Mouse (Mus musculus) urinary bladder, adult 18-20 months (tissue): Measurements from ENCODE around the gene Ass1.
A peak's percentile ranks its signal among the peaks of the same experiment; 100 is the strongest.

Source experiments
- DNase-seq, 2 experiments: peaks; one replicate each; pipeline ENCODE4 v3.0.0; 2022; ENCODE audit warnings: low spot score in 2 of 2, mixed read lengths in 2 of 2

Gene Ass1

GRCm38 (mm10) chr2:31484187-31484586 lies 14.2 kb downstream of the Ass1 start:
- no peak for DNase-seq

DNA sequence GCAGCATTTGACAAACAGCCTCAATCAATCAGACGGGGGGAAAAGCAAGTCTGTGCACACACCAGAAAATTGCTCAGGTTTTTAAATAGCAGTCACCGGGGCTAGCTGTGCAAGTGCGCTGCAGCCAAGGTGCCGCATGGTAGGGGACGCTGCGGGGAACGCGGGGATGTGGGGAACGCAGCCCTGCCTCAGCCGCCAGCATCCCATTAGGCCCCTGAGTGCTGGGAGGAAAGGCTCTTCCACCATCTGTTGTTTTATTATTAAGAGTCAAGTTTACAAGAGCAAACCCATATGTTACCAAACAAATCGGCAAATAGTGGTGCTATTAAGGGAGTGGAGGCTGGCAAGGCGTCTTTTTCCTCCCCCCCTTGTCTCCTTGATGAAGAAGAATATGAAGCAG lies 19.2 kb downstream of the Ass1 start:
- no peak for DNase-seq

DNA sequence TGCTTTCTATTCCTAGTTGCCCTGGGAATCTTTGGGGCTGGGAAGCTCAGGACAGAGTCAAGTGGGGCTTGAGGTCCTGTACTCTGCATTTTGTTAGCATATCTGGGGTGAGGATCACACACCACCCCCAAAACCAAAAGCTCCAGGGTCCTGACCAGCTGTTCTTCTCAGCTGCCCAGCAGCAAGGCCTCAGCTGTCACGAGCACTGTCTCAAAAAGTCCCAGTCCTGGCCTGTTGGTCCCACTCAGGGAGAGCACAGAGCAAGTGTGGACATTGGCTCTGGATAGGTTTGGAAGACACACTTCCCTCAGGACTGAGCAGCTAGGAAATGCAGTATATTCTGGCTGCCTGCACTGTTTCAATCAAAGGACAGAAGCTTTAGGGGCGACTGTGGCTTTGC lies 20.5 kb downstream of the Ass1 start:
- no peak for DNase-seq

- no peak for DNase-seq
Observed at GRCm38 (mm10) chr2:31492308-31492707, 22.3 kb downstream of the Ass1 start.

DNA sequence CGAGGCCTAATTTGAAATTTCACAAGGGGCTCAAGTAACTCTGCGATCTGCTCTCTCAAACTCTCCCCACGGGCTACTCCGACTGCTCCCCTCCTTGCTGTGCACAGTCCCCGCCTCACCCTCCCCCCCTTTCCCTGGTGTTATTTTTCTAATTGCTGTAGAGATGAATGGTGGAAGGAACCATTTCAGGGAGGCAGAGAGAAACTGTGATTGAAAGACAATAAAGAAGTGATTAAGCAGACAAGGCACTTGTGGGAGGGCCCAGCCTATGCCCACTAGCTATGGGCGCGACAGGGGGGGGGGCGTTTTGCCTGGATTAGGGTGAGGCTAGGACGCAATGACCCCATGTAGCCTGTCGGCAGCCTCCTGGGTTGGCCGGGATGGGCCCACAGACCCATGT lies 23.2 kb downstream of the Ass1 start:
- no peak for DNase-seq

DNA sequence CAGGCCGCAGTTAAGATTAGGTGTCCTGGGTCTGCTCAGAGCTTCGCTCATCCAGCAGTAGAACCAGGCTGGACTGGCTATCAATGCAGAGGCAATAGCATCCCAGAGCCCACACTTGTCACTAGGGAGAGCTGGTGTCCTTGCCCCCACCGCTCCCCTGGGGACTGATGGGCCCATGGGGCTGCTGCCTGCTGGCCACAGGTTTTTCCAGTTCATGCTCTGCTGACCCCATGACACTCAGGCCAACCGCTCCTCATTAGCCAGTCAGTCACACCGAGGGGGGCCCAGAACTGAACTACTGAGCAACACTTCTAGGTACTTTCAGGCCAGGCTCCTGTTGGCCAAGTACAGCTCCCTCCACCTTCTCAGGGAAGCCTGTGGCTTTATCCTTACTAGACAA lies 24.3 kb downstream of the Ass1 start:
- DNase-seq, result no peak

DNA sequence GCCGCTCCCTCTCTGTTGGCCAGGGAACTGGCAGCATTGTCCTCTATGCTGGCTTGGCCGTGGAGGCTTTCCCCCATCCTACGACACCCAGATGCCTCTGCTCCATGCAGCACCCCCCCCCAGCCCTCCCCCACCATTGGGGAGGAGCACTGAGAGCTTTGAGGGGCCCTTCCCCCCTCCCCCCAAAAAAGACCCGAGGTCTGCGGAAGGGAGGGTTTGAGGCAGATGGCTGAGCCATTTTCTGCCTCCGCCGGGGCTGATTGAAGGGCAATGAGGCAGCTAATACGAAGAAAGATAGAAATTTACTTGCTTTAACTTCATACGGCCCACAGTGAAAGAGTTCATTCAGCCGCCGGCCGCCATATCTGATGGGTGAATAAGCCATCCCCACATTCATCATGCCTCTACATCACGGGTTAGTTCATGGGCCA lies 25.1 kb downstream of the Ass1 start:
- DNase-seq, result no peak

DNA sequence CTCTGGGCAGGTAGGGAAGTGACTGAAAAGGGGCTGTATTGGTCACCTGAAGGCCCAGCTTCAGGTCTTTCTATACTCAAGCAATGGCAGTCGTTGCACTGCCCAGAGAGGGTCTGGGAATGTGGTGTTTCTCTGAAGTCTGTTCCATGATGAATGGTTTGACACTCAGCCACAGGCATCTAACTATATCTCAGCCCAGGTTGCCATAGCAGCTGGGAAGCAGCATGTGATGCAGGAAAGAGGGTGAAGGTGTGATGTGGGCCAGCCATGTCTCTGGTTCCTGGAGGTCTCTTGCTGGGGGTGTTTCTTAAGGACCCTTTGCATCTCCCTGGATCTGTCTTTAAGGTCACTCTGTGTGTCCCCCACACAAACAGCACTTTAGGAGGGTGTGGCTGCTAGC lies 26.1 kb downstream of the Ass1 start:
- DNase-seq, result no peak

- no peak for DNase-seq
Observed at GRCm38 (mm10) chr2:31497113-31497512, 27.1 kb downstream of the Ass1 start.

- no peak for DNase-seq
Observed at GRCm38 (mm10) chr2:31497635-31498034, 27.6 kb downstream of the Ass1 start.

- no peak for DNase-seq
Observed at GRCm38 (mm10) chr2:31499327-31500291, 29.6 kb downstream of the Ass1 start.

DNA sequence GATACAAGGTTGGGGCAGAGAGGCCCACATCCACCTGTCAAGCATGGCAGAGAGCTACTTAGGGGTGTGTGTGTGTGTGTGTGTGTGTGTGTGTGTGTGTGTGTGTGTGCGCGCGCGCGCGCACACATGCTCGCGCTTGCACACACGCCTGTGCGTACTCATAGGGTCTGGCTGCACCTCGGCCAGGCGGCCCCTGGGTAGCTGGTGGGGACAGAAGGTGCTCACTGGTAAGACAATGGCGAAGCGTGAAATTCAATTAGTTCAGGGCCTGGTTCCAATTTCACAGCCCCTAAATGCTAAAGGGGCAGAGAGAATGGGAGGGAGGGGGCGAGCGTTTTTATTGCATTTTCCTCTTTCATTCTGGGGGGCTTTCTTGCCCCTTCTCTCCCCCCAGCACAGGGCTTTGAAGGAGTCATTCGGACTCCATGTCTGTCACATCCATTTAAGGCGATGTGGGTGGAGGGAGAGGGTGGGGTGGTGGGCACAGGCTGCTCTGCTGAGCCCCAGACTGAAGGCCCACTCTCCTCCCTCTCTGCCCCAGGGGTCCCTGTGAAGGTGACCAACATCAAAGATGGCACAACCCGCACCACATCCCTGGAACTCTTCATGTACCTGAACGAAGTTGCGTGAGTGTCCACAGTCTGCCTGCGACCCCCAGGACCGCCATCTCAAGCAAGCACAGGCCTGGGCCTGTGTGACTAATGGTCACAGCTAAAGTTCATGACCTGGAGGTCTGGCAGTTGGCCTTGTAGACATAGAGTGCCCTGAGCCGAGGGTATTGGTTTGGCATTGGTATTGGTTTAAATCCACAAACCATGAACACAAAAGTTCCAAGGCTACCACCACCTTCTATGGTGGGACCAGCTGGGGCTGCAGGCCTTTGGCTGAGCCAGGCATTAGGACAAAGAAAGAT lies 30.5 kb downstream of the Ass1 start:
- DNase-seq, result no peak

- no peak for DNase-seq
Observed at GRCm38 (mm10) chr2:31501448-31502130, 31.6 kb downstream of the Ass1 start.

GRCm38 (mm10) chr2:31502616-31503522 lies 32.9 kb downstream of the Ass1 start:
- DNase-seq, result no peak

- DNase-seq, result no peak
Observed at GRCm38 (mm10) chr2:31505472-31505871, 35.5 kb downstream of the Ass1 start.

- no peak for DNase-seq
Observed at GRCm38 (mm10) chr2:31508851-31509250, 38.8 kb downstream of the Ass1 start.

DNA sequence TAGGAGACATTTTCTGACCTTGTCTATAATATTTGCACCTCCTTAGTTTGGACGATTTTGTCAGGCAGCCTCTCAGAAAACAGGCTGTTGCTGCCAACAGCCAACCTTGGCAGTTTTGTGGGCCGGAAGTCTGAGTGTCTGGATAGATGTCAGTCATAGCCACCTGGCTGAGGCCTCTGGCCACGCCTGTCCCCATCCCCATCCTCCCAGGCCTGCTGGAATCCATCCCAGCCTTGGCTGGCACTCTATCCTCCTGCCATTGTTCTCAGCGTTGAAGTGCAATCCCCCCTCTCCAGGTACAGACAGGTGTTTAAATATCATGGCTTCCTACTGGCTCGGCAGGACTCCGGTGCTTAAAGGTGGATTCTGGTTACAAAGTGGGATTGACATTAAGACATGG lies 41.3 kb downstream of the Ass1 start:
- DNase-seq, result no peak

GRCm38 (mm10) chr2:31516557-31516956 lies 46.5 kb downstream of the Ass1 start:
- no peak for DNase-seq

DNA sequence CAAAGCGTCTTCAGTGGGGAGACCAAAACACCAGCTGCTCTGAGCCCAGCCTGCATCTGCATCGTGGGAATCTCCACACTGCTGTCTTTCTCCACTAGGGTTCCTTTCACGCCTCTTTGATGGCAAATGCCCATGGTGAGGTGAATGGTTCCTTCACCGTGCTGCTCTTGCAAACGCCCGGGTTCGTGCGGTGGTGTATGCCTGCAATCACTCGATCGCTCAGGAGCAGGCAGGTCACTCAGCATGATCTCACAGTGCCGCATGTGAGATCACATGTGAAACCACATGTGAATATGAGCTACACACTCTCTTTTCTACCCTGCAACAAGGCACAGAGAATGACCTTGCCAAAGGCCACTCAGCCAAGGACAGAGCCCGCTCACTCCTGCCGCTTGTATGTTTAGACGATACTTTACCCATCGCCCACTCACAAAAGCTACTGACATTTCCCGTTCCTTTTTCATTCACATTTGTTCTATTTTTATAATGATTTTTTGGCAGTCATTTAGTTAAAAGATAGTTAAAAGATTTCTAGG lies 51.9 kb downstream of the Ass1 start:
- no peak for DNase-seq

DNA sequence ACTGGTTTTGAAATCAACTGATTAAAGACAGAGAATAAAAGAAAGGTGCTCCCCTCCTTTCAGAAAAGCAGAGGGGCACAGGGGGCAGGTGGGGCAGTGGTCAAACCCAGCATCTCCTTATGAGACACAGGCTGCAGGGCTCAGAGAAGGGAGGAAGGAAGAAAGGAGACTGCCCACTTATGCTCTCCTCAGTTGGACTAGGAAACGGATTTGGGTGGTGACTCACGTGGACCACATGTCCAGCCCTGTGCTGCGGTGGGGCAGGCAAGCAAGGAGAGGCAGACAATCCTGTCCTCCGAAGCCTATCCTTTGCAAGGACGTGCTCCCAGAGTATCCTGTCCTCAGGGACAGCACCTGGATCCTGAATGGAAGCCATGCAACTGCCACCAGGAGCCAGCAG lies 54.6 kb downstream of the Ass1 start:
- DNase-seq, result peak in 1 of 2 experiments; percentile 20

GRCm38 (mm10) chr2:31525778-31526177 lies 55.8 kb downstream of the Ass1 start:
- no peak for DNase-seq
